Mouse (Mus musculus): ENCODE results near the gene Sar1a. TPM values are rescaled to one million over a fixed set of nuclear protein-coding genes. Genes with fewer than 3 reads are reported as not detected.

Gene Sar1a
- total RNA-seq, 2 experiments from 2014 or later = 127 TPM

- DNase-seq (ENCODE audit: low spot score in 2 of 2) = no peak
These were observed 4.2 kb upstream of the Sar1a start for GRCm38 (mm10) chr10:61675935-61676334.

DNA sequence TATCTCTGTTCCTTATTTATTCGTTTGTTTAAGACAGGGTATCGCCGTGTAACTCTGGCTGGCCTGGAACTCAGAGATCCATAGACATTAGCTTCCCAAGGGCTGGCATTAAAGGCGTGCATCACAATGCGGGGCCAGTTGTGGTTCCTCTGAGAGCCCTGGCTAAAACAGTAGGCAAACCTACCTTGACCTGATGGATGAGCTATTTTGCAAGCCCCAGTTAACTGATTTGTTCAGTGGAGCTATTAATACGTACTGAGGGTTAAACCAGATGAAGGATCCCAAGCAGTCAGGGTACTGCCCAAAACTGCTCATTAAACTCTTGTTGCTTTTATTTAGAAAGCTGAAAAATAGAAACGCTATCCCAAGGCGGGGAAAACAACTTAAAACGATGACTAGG, 554 bp upstream of the Sar1a start:
- DNase-seq (ENCODE audit: low spot score in 2 of 2) = no peak

DNA sequence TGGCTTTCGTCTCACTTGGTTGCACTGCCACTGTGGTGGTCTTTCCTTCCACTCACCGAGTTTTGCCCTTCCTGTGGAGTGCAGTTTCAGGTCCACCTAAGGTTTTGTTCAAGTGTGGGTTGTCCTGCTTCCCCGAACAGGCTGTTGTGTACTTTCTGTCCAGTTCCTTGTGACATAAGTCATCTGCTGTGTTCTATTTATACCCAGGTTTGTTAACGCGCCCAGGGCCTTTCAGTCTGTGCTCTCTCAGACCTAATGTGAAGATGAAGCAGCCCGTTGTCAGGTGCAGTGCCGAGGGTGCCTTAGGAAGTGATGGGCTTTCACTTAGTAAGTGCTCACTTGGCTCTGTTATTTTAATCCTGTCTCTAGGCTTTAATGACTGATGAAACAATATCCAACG, 9.3 kb downstream of the Sar1a start:
- no peak for DNase-seq (ENCODE audit: low spot score in 2 of 2)

DNA sequence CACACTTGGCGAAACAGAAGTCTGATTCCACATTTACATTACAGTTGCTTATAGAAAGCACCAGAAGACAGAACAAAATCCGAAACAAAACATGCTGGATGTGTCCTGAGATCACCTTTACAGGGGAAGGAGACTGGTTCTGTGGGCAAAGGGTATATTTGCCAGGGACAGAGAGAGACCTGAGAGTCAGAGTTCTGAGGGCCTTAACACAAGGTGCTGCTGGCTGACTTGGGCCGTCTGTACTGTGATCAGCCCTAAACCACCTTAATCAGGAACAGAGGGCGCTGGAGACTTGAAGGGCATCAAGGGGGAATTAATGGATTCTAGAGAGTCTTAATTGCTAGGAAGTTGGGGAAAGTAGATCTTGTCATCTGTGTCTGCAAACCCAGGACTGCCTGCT, 13.5 kb downstream of the Sar1a start:
- no peak for DNase-seq (ENCODE audit: low spot score in 2 of 2)

GRCm38 (mm10) chr10:61694870-61695670, 15.0 kb downstream of the Sar1a start, which contains the start of gene Tysnd1:
Gene Tysnd1 (plus strand): TSS chr10:61695514.
- peak; percentile 98 for DNase-seq (ENCODE audit: low spot score in 2 of 2)

DNA sequence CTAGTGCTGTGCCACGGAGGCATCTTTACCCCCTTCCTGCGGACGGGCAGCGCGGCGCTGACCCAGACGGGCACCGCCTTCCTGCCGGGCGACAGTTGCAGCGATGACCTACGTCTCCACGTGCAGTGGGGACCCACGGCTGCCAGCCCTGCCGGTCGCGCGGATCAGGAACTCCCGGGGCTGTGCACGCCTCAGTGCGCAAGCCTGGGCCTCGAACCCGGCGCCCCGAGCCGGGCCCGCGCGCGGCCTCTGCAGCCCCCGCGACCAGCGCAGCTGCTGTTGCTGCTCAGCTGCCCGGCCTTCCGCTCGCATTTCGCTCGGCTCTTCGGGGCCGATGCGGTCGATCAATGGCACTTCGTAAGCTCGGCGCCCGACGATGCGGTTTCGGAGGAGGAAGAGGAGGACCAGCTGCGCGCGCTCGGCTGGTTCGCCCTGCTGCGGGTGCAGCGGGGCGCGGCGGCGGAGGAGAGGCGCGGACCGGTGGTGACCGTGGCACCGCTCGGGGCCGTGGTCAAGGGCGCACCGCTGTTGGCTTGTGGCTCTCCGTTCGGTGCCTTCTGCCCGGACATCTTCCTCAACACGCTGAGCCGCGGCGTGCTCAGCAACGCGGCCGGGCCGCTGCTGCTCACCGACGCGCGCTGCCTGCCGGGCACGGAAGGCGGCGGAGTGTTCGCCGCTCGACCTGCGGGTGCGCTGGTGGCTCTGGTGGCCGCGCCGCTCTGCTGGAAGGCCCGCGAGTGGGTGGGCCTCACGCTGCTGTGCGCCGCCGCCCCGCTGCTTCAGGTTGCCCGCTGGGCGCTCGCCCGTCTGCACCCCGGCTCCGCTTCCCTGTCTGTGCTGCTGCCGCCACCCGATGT, 15.8 kb downstream of the Sar1a start:
- DNase-seq (ENCODE audit: low spot score in 2 of 2) = peak; percentile 31 to 36

- DNase-seq (ENCODE audit: low spot score in 2 of 2) = no peak
These were observed 16.4 kb downstream of the Sar1a start for GRCm38 (mm10) chr10:61696560-61696823.

- no peak for DNase-seq (ENCODE audit: low spot score in 2 of 2)
These were observed 16.9 kb downstream of the Sar1a start for GRCm38 (mm10) chr10:61697028-61697427.

GRCm38 (mm10) chr10:61704663-61705062, 24.6 kb downstream of the Sar1a start:
- no peak for DNase-seq (ENCODE audit: low spot score in 2 of 2)

DNA sequence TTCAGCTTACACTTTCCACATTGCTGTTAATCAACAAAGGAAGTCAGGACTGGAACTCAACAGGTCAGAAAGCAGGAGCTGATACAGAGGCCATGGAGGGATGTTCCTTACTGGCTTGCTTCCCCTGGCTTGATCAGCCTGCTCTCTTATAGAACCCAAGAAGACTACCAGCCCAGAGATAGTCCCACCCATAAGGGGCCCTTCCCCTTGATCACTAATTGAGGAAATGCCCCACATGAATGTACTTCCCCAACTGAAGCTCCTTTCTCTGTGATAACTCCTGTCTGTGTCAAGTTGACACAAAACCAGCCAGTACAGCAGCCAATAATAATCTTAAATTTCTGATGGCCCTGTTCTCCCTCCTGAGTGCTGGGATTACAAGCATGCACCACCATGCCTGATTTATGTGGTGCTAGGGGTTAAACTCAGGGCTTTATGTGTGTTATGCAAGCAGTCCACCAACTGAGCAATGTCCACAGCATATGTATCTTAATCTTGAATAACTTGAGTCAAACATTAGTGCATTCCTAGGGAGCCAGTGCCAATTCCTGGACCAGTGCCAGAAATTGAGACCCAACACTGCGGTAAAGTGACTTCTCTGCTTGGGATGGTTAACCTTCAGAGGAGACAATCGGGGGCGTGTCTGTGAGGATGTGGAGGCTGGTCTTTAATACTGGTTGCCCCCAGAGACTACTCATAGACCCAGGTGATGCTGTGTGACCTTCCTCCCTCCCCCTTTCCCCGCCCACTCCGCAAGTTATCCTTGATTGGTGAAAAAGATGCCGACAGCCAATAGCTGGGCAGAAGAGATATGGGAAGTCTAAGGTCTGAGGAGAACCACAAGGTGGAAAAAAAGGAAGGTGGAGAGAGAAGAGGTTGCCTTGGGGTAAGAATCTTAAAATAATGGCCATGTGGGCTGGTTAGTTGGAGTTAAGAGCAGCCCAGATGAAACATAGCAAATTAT, 26.6 kb downstream of the Sar1a start:
- DNase-seq (ENCODE audit: low spot score in 2 of 2) = no peak

- no peak for DNase-seq (ENCODE audit: low spot score in 2 of 2)
These were observed 33.5 kb downstream of the Sar1a start for GRCm38 (mm10) chr10:61713601-61714000.

DNA sequence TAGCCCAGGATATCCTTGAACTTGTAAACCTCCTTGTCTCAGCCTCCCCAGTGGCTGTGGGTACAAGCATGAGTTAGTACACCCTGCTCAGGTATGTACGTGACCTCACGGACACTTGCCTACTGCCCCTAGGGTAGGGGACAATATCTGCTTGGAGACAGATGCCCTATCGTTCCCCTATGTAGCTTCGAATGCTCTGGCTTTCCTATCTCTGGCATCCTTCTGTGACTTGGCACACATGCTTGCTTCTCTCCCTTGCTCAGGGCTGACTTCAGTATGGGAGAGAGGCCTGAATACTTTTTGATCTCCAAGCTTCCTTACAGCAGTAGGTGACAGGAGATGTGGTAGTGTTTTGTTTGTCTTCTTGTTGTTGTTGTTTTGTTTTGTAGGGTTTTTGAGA, 34.0 kb downstream of the Sar1a start:
- DNase-seq (ENCODE audit: low spot score in 2 of 2) = no peak

DNA sequence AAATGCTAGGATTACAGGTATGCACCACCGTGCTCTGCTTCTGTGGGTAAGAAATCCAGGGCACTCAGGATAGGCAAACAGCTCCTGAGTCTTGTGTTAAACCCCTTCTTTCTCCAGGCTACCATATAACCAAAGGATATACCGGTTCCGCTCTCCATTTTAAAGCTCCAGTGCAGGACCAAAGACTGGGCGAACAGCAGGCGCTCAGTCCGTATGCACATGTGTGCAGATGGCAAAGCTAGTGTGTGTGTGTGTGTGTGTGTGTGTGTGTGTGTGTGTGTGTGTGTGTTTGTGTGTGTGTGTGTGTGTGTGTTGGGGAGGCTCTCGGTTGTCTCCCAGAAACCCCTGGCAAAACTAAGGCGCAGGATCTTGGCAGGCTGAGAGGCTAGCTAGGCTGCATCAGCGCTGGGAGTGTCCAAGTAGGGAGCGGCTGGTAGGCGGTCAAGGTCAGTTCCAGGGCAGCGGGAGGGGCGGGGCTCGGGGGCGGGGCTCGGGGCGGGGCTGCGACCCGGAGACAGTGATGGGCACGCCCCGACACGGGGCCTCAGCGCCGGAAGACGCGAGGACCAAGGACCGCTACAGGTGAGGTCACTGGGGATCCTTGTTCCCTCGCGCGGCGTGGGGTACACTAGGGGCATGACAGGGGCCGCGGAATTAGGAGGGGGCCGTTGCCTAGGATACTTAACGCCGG, 34.8 kb downstream of the Sar1a start, which contains the start of gene Aifm2:
Aifm2 (plus strand) TSS at position 493 of the 691 bp plus-strand sequence.
- DNase-seq (ENCODE audit: low spot score in 2 of 2) = peak in 1 of 2 experiments; percentile 26

DNA sequence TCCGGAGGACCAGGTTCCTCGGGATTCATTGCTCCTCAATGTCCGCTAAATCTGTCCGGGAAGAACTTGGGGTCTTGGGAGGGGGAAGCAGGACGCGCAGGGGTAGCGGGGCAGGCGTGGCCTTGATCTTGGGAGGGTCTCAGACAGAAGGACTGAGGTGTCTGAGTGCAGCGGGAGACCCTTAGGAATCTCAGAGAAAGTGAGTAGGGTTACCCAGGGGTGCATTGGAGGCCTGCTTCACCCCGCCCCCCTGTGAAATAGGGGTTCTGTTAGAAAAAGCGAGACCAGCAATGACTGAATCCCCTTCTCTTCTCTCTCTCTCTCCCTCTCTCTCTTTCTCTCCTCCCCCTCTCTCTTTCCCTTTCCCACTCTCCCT, 35.4 kb downstream of the Sar1a start:
- no peak for DNase-seq (ENCODE audit: low spot score in 2 of 2)

DNA sequence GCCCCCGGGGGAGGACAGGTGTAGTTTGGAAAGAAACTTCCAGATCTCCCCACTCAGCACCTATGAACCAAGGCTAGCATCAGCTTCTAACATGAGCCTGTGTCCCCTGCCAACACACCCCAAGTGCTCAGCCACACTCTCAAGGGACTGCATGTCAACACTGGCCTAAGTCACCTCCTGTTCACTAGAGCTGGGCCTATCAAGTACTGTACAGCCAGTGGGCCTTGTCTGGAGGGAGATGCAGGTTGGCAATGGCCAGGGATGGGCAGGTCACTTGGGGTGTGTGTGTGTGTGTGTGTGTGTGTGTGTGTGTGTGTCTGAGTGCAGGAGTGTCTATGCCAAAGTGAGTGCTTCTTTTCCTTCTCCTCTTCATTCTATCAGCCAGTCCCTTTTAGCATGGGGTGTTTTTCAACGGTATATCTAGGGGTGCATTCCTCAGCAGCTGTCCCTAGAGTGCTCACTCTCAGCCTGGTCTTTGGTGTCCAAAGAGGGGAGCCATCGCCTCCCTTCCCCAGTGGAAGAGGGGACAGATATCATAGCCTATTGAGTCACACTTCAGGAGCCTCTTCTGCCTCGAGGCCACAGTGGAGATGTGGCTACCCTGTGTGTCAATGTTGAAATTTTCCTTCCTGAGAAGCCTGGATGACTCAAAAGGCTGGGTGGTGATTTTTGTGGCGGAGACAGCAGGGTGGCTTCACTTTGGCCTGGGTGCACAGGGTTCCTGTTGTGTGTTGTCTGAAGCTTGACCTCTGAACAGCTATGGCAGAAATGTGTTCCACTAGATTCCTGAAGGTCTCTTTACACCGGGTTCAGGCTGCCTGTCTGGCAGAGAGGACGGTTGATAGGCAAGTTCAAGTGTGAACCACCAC, 36.1 kb downstream of the Sar1a start:
- DNase-seq (ENCODE audit: low spot score in 2 of 2) = no peak

GRCm38 (mm10) chr10:61717406-61718296, 37.6 kb downstream of the Sar1a start:
- DNase-seq (ENCODE audit: low spot score in 2 of 2) = no peak

- no peak for DNase-seq (ENCODE audit: low spot score in 2 of 2)
These were observed 40.2 kb downstream of the Sar1a start for GRCm38 (mm10) chr10:61720331-61720730.

DNA sequence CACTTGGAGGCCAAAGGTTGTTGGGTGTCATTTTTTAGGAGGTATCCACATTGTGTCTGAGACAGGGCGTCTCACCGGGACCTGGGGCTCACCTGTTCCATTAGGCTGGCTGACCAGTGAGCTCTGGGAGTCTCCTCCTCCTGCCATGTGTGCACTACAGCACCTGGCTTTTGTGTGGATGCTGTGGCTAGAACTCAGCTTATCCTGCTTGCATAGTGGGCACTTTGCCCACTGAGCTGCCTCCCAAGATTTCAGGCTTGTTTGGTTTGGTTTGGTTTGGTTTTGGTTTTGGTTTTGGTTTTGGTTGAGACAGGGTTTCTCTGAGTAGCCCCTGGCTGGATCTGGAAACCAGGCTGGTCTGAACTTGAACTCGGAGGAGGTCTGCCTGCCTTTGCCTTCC, 42.1 kb downstream of the Sar1a start:
- DNase-seq (ENCODE audit: low spot score in 2 of 2) = no peak

DNA sequence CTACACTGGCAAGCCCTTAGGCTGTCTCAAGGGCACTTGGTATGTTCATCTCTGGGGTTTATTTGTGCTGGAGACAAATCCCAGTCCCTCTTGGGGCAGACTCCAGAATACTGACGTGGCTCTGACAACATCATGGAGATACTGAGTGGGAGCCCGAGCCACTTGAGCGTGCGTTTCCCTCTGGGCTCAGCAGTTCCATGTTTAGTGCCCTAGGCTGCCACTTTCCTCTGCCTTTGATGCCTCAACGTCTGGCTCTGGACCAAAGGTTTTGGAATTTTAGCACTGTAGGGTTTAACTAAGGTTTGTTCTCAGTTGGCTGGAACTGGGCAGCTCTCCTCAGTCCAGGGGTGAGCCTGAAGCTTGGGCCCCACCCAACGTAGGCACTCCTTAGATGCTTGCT, 43.2 kb downstream of the Sar1a start:
- DNase-seq (ENCODE audit: low spot score in 2 of 2) = no peak

Measured in layer of hippocampus, postnatal 10 days (tissue).